Mouse (Mus musculus): Measurements from ENCODE around the gene Cyb561d2. TPM values are rescaled to one million over a fixed set of nuclear protein-coding genes. Genes with fewer than 3 reads are reported as not detected.

Cyb561d2 gene
- total and polyA plus RNA-seq, 3 experiments: 37.8 to 38.1 TPM; not detected in 1

GRCm38 (mm10) chr9:107533791-107534407 is 8.1 kb downstream of the Cyb561d2 start, which contains the start of gene Tmem115 (continued):
- peak in 1 of 2 experiments; percentile 79; a peak in 3 of 4 replicates for TF ChIP-seq POLR2A (IDR thresholded peaks at IDR 0.05; ENCODE audit: control insufficient read depth in 1 of 2, insufficient read depth in 1 of 2, low read depth in 1 of 2, low read length in 2 of 2, poor library complexity in 1 of 2)
- no peak for TF ChIP-seq MYB (IDR thresholded peaks at IDR 0.05; ENCODE audit: low read depth, low read length)
- no peak for TF ChIP-seq CTCF (IDR thresholded peaks at IDR 0.05 in 2 of 3, conservative IDR thresholded peaks at IDR 0.05 in 1 of 3; ENCODE audit: control insufficient read depth in 1 of 3, insufficient read depth in 1 of 3, low read depth in 2 of 3, low read length in 3 of 3, poor library complexity in 1 of 3, severe bottlenecking in 1 of 3)
- peak; percentile 74; the same call in 1 of the 2 replicates for TF ChIP-seq UBTF (IDR thresholded peaks at IDR 0.05; ENCODE audit: borderline replicate concordance, insufficient read depth, low read depth, low read length)
- TF ChIP-seq EP300 (IDR thresholded peaks at IDR 0.05; ENCODE audit: low read depth in 1 of 2, low read length in 2 of 2): no peak
- no peak for TF ChIP-seq USF1 (IDR thresholded peaks at IDR 0.05; ENCODE audit: low read depth, low read length)
- TF ChIP-seq TAL1 (IDR thresholded peaks at IDR 0.05; ENCODE audit: low read length): no peak
- peak; percentile 90 for TF ChIP-seq NRF1 (IDR thresholded peaks at IDR 0.05; ENCODE audit: insufficient read depth, low read depth, low read length, poor library complexity, severe bottlenecking)
- TF ChIP-seq ZMIZ1 (IDR thresholded peaks at IDR 0.05; ENCODE audit: low read depth, low read length): no peak
- TF ChIP-seq POLR2AphosphoS5 (IDR thresholded peaks at IDR 0.05; ENCODE audit: borderline replicate concordance, low read depth, low read length): no peak
- TF ChIP-seq TBP (IDR thresholded peaks at IDR 0.05; ENCODE audit: low read depth, low read length): no peak
- peak; percentile 38; the same call in 1 of the 2 replicates for TF ChIP-seq MYC (IDR thresholded peaks at IDR 0.05; ENCODE audit: low read depth, low read length)
- no peak for TF ChIP-seq GABPA (IDR thresholded peaks at IDR 0.05; ENCODE audit: low read depth, low read length)
- TF ChIP-seq GATA1 (IDR thresholded peaks at IDR 0.05; ENCODE audit: low read depth, low read length): no peak
- peak; percentile 74 for TF ChIP-seq NELFE (IDR thresholded peaks at IDR 0.05; ENCODE audit: low read depth, low read length)
- no peak for TF ChIP-seq SMC3 (IDR thresholded peaks at IDR 0.05; ENCODE audit: low read depth, low read length)
- no peak; the same call in 1 of the 2 replicates for TF ChIP-seq POLR2AphosphoS2 (IDR thresholded peaks at IDR 0.05; ENCODE audit: low read length)
- TF ChIP-seq CHD2 (IDR thresholded peaks at IDR 0.05; ENCODE audit: low read length): no peak
- TF ChIP-seq RCOR1 (IDR thresholded peaks at IDR 0.05; ENCODE audit: low read depth, low read length): no peak

- Histone ChIP-seq H3K4me1 (ENCODE audit: control insufficient read depth in 1 of 2, insufficient read depth in 2 of 2, low read length in 2 of 2) (no peaks in the 10 kb centered on the region), H3K9ac (ENCODE audit: control insufficient read depth, low read depth, low read length, poor library complexity, severe bottlenecking) (no peak overlapping the region), H3K36me3 (ENCODE audit: control insufficient read depth in 1 of 2, insufficient read depth in 2 of 2, low read length in 2 of 2) (no peaks in the 10 kb centered on the region; a peak in 1 of 4 replicates), H3K27me3 (ENCODE audit: control insufficient read depth in 1 of 2, insufficient read depth in 2 of 2, low read length in 2 of 2) (no peaks in the 10 kb centered on the region), H3K27ac (ENCODE audit: control insufficient read depth, low read depth, low read length) (no peak overlapping the region), H3K9me3 (replicated peaks; ENCODE audit: insufficient read depth, low read length) (no peaks in the 10 kb centered on the region), H3K79me2 (ENCODE audit: control insufficient read depth, insufficient read depth, low read length, poor library complexity) (no peaks in the 10 kb centered on the region), H3K4me3 (ENCODE audit: control insufficient read depth in 1 of 2, insufficient read depth in 1 of 2, low read depth in 2 of 2, low read length in 2 of 2) (no peak overlapping the region)
- TF ChIP-seq TCF12 (IDR thresholded peaks at IDR 0.05; ENCODE audit: low read depth, low read length): no peak
- no peak for DNase-seq (ENCODE audit: low read depth, low spot score)
Observed at GRCm38 (mm10) chr9:107526198-107527026, 15.6 kb downstream of the Cyb561d2 start.

All from MEL (cell line).